Mouse (Mus musculus) ES-Bruce4 (cell line): ENCODE measurements around the gene Iffo1. TPM values are rescaled to one million over a fixed set of nuclear protein-coding genes. Genes with fewer than 3 reads are reported as not detected.
"Not testable (repeated sequence)": the region's sequence is repeated elsewhere in the genome, so short reads cannot be mapped to it uniquely, and the experiment has no call there.

Experiments used
- H3K27ac ChIP-seq: 2 replicates; pipeline ENCODE4 v1.5.1; 2012; ENCODE audit warnings: low read length, inconsistent platforms; ENCODE audit not compliant: insufficient read depth
- H3K27me3 ChIP-seq: 2 replicates; pipeline ENCODE4 v1.6.1; 2012; ENCODE audit warnings: mild to moderate bottlenecking, low read length, inconsistent platforms; ENCODE audit not compliant: control insufficient read depth, poor library complexity, insufficient read depth, severe bottlenecking
- H3K36me3 ChIP-seq: 2 replicates; pipeline ENCODE4 v1.6.1; 2012; ENCODE audit warnings: inconsistent platforms, mild to moderate bottlenecking, low read length, moderate library complexity; ENCODE audit not compliant: control insufficient read depth, poor library complexity, insufficient read depth, severe bottlenecking
- H3K4me1 ChIP-seq: one replicate; pipeline ENCODE4 v1.8.1; 2011; ENCODE audit warnings: low read length; ENCODE audit not compliant: control insufficient read depth, insufficient read depth
- H3K4me3 ChIP-seq: 2 replicates; pipeline ENCODE4 v1.5.1; 2011; ENCODE audit warnings: low read depth, mild to moderate bottlenecking, low read length
- H3K9ac ChIP-seq: 2 replicates; pipeline ENCODE4 v1.6.1; 2012; ENCODE audit warnings: low read depth, mild to moderate bottlenecking, inconsistent platforms; ENCODE audit not compliant: poor library complexity, severe bottlenecking
- H3K9me3 ChIP-seq: replicated peaks from 2 replicates; pipeline ENCODE4 v1.6.1; 2012; ENCODE audit warnings: mild to moderate bottlenecking, low read length, inconsistent platforms; ENCODE audit not compliant: control insufficient read depth, poor library complexity, insufficient read depth, severe bottlenecking
- CTCF ChIP-seq: IDR thresholded peaks from one replicate; pipeline ENCODE4 v1.8.1; 2011; ENCODE audit warnings: low read depth, low read length
- EP300 ChIP-seq: IDR thresholded peaks from 2 replicates; pipeline ENCODE4 v1.6.1; 2011; ENCODE audit warnings: low read depth, low read length; ENCODE audit not compliant: insufficient read depth
- POLR2A ChIP-seq: IDR thresholded peaks from one replicate; pipeline ENCODE4 v1.8.1; 2011; ENCODE audit warnings: low read length; ENCODE audit not compliant: insufficient read depth
- polyA plus RNA-seq: library from polyadenylated mRNA; stranded (reverse); fragments of >200 nt; gene quantifications from 2 replicates; pipeline ENCODE4 v1.2.4, GENCODE M21; 2011; ENCODE audit warnings: low read depth; ENCODE audit not compliant: missing spikeins, insufficient read depth, insufficient read length

The Iffo1 gene
- polyA plus RNA-seq, 1 experiment, result 8.3 TPM

DNA sequence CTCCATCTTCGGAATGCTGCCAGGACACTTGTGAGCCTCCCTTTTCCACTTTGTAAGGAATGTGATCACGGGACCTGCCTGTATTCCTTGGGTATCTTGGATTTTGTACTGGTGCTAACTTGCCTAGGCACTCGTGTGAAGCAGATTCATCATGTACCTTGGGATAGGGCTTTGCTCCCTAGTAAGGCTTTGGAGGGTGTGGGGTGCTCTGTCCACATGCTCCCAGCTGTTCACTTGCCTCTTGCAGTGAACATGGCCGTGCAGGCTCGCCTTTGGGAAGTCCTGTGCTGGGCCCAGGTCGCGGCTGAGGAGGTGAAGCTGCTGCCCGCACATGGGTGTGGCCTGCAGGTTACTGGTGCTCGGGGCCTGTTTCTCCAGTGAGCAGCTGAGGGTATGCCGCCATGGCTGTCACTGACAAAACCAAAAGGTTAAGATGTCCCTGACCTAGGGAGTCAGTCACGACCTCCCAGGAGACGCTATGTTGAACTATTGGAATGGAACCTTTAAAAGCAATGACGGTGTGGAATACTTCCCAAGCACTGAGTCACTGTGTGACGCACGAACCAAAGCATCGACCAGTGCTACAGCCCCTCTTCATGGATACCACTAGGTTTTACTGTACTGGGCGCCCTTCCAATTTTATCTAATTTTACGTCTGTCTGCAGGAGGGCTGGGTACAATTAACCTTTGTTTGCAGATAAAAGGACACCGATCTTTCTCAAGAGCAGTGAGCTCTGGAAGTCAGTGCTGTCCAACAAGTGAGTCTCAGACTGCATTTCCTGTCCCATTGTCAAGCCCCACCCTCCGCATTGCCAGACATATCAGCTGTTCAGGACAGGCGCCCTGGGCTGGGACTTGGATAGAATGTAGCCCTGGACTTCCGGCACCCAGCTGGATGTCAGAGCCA, 16.1 kb downstream of the Iffo1 start:
- no peaks in the 10 kb centered on the region for H3K9me3 ChIP-seq
- no peak overlapping the region for H3K4me3 ChIP-seq
- H3K27me3 ChIP-seq, result no peaks in the 10 kb centered on the region
- peak overlapping the region; percentile 89 for H3K27ac ChIP-seq
- peaks cover 4% of the 10 kb centered on the region for H3K4me1 ChIP-seq
- H3K36me3 ChIP-seq, result peaks cover 25% of the 10 kb centered on the region
- peak overlapping the region; percentile 5 for H3K9ac ChIP-seq
- TF ChIP-seq EP300 (peak; percentile 83), POLR2A (no peak)

DNA sequence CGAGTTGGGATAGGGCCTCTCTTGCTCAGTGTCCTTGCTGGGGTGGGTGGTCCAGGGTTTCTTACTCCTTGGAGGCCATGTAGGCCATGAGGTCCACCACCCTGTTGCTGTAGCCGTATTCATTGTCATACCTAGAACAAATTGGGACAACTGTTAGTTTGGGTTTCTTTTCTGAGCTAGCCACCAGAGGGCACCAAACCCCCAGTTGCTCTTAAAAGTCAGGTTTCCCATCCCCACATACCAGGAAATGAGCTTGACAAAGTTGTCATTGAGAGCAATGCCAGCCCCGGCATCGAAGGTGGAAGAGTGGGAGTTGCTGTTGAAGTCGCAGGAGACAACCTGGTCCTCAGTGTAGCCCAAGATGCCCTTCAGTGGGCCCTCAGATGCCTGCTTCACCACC, 16.9 kb downstream of the Iffo1 start:
- H3K36me3 ChIP-seq, result peaks cover 25% of the 10 kb centered on the region
- not testable (repeated sequence) for H3K27me3 ChIP-seq, H3K9ac ChIP-seq, H3K4me3 ChIP-seq, H3K9me3 ChIP-seq, H3K4me1 ChIP-seq, H3K27ac ChIP-seq

DNA sequence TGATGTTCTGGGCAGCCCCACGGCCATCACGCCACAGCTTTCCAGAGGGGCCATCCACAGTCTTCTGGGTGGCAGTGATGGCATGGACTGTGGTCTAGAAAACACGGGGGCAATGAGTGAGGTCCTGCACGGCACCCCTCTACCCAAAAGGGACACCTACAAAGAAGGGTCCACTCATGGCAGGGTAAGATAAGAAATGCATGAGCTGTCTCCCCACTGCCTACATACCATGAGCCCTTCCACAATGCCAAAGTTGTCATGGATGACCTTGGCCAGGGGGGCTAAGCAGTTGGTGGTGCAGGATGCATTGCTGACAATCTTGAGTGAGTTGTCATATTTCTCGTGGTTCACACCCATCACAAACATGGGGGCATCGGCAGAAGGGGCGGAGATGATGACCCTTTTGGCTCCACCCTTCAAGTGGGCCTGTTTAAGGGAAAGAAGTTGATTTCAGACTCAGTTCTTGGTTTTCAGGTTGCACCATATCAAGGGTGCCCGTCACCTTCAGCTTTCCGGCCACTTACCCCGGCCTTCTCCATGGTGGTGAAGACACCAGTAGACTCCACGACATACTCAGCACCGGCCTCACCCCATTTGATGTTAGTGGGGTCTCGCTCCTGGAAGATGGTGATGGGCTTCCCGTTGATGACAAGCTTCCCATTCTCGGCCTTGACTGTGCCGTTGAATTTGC, 17.7 kb downstream of the Iffo1 start:
- Histone ChIP-seq H3K36me3 (peaks cover 29% of the 10 kb centered on the region), H3K27ac (peak overlapping the region; percentile 10), H3K4me3 (peak overlapping the region; percentile 32)
- not testable (repeated sequence) for H3K9me3 ChIP-seq, H3K4me1 ChIP-seq, H3K27me3 ChIP-seq, H3K9ac ChIP-seq

DNA sequence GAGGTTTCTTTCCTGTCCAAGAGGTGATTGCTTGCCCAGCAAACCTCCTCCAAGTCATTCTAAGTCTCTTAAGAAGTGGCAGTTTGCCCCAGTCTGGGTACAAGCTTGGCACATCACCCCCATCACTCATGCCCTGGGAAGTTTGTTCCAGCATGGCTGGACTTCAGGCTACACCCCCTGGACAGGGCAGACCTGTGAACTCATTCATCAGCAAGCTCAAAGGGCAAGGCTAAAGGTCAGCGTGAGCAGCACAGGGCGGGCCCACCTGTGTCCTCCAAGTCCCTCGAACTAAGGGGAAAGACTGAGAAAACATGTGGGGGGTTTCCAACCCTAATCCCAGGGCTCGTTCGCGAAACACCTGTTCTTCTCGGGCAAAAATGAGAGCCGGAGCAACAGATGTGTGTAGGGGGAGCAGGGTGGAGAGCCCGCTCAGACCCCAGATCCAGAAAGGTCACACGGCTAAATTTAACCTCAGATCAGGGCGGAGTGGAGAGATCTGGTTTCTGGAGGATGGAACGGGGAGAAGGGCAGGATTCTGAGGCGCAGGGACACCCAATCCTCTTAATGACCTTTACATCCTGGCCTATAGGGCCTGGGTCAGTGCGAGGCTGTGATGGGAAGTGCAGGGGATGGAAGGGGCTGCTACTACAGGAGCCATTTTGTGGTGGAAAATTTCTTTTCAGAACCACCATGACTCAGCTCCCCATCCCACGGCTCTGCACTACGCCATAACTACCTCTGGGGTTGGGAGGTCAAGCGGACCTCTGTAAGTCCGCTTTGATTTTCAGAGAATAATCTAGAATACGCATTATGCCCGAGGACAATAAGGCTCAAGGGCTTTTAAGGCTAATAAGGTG, 19.0 kb downstream of the Iffo1 start:
- peaks cover 3% of the 10 kb centered on the region for H3K4me1 ChIP-seq
- peak overlapping the region; percentile 96 for H3K4me3 ChIP-seq
- TF ChIP-seq POLR2A (no peak), EP300 (no peak), CTCF (no peak)
- peak overlapping the region; percentile 82 for H3K27ac ChIP-seq
- H3K27me3 ChIP-seq, result no peaks in the 10 kb centered on the region
- H3K9me3 ChIP-seq, result no peaks in the 10 kb centered on the region
- peak overlapping the region; percentile 87 for H3K9ac ChIP-seq
- H3K36me3 ChIP-seq, result peaks cover 39% of the 10 kb centered on the region

DNA sequence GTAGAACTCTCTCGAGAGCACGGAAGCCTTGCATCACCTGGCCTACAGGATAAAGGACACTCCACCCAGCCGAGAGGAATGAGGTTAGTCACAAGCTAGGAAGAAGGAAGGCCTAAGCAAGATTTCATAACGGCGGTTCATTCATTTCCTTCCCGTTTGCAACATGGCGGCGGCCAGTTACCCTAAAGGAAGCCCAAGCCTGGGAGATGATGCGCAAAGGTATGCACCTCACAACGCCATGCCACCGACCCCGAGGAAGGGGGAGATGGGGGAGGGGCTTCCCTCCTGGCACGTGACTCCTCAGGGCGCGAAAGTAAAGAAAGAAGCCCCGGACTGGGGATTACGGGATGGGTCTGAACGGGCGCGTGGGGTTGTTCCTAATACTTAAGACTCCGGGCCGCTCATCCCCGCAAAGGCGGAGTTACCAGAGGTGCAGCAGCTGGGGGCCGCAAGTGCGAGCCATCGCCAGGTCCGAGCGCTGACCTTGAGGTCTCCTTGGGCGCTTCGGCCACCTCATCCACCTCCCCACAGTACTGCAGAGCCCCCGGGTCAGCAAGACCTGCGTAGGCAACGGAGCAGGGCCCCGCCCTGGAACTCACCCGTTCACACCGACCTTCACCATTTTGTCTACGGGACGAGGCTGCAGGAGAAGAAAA, 19.8 kb downstream of the Iffo1 start:
- H3K4me1 ChIP-seq, result peaks cover 4% of the 10 kb centered on the region

More for the DNA sequence above, 19.8 kb downstream of the Iffo1 start:
- Histone ChIP-seq H3K36me3 (peaks cover 47% of the 10 kb centered on the region), H3K27ac (peak overlapping the region; percentile 82), H3K27me3 (no peaks in the 10 kb centered on the region), H3K9me3 (no peaks in the 10 kb centered on the region), H3K9ac (peak overlapping the region; percentile 87), H3K4me3 (peak overlapping the region; percentile 96)
- TF ChIP-seq EP300 (no peak), CTCF (no peak), POLR2A (no peak)
